Mouse (Mus musculus) urinary bladder, adult 2 months (tissue): Measurements from ENCODE around the gene Msmp. TPM values are rescaled to one million over a fixed set of nuclear protein-coding genes. Genes with fewer than 3 reads are reported as not detected.
A peak's percentile ranks its signal among the peaks of the same experiment; 100 is the strongest.

Experiments
- DNase-seq: peaks from one replicate; pipeline ENCODE4 v3.0.0; 2022; ENCODE audit warnings: low spot score
- polyA plus RNA-seq: library from polyadenylated mRNA; depleted of rRNA; stranded (reverse); fragments of >200 nt; gene quantifications from 2 replicates; pipeline ENCODE4 v1.2.3, GENCODE M21; 2012

Gene Msmp
- polyA plus RNA-seq, 1 experiment: not detected

- no peak for DNase-seq
These were observed 9.2 kb upstream of the Msmp start for GRCm38 (mm10) chr4:43593453-43593852.

DNA sequence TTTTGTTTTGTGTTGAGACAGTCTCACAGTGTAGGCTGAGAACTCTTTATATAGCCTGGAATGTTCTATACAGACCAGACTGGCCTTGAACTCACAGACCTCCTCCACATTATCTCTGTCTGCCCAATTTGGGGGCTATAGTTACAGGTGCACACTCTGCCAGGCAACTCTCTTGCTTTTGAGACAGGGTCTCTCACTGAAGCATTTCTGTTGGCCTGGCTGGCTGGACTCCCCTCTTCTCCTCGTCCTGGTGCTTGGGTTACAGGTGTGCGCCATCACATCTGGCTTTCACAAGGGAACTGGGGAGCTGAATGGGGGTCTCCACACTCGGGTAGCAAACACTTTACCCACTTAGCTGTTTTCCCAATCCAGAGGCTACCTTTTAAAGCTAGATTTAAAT is 7.7 kb upstream of the Msmp start:
- no peak for DNase-seq

DNA sequence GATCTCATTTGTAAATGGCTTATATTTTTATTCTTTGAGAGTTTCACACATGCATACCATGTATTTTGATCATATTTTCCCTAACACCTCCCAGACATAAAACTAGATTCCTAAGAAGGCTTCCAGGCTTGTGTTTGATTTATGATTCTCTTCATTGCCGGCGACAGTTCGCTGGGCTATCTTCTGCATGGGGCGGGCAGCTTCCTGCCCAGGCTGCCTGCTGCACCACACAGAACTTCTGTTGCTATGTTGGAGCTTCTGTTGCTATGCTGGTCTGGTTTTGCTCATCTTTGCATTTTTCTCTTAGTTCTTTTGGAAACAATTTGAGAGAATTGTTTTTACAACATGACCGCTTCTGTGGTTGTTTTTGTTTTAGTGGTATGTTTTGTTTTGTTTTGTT is 7.2 kb upstream of the Msmp start:
- DNase-seq: no peak

GRCm38 (mm10) chr4:43587681-43588080 is 3.4 kb upstream of the Msmp start:
- no peak for DNase-seq

DNA sequence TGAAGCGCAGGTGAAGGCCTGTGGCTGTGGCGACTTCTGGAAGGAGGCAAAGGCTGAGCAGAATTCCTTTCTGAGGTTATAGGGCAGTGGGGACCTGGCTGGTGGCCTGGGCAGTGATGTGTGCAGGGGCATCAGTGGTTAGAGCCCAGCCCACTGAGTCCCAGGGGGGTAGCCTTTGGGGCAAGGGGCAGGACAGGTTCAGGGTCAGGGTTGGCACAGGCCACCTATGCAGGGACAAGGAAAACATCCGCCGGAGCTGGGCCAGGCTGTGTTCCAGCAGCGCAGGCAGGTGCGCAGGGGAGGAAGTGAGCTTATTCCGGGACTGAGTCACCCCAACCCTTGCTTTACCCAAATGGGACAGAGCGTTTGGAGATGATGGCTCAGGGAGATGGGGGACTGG is 2.1 kb upstream of the Msmp start:
- DNase-seq: no peak

- DNase-seq: no peak
These were observed 1.4 kb upstream of the Msmp start for GRCm38 (mm10) chr4:43585682-43586081.

GRCm38 (mm10) chr4:43583421-43583820 is 873 bp downstream of the Msmp start:
- no peak for DNase-seq

DNA sequence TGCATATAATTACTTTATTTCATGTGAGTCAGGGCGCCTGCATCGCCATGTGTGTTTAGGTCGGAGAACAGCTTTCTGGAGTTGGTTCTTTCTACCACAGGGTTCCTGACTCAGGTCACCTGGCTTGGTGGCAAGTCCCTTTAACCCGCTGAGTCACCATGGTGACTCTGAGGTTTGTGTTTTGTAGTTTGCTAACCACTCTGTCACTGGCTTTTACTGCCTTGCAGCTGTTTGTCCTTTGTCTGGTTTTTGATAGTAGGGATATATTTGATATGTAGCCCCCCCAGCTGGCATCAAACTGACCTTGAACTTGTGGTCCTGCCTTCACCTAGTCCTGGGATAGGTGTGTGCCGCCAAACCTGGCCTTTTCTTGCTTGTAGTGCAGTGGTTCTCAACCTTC is 2.1 kb downstream of the Msmp start:
- no peak for DNase-seq

- no peak for DNase-seq
These were observed 2.9 kb downstream of the Msmp start for GRCm38 (mm10) chr4:43581381-43581780.

GRCm38 (mm10) chr4:43580721-43581120 is 3.6 kb downstream of the Msmp start:
- DNase-seq: no peak

- no peak for DNase-seq
These were observed 4.6 kb downstream of the Msmp start for GRCm38 (mm10) chr4:43579731-43580130.

GRCm38 (mm10) chr4:43579256-43579655 is 5.0 kb downstream of the Msmp start:
- DNase-seq: no peak

GRCm38 (mm10) chr4:43578376-43579204 is 5.7 kb downstream of the Msmp start, which contains the start of the genes Rgp1 and Gba2:
Gene Rgp1, plus strand, starts transcription at chr4:43578715.
Gene Gba2, minus strand, starts transcription at chr4:43578873.
- peak; percentile 88 for DNase-seq

GRCm38 (mm10) chr4:43577237-43577881 is 6.9 kb downstream of the Msmp start:
- DNase-seq: no peak

- DNase-seq: no peak
These were observed 8.9 kb downstream of the Msmp start for GRCm38 (mm10) chr4:43575356-43575755.

DNA sequence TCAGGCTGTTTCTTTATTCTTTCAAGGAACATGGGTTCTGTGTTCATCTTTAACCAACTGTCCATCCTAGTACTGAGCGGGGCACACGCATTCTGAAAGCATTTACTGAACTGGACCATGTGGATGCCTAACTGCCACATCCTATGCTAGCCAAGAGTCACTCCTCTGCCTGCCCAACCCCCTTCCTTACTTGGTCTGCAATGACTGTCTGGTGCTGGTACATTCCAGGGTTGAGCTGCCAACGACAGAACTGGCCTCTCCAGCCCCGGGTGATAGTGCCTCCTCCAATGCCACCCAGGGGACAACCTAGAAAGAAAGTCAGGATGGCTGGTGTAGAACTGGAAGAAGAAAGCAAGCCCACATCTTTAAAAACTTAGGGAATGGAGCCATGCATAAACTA is 10.7 kb downstream of the Msmp start:
- DNase-seq: no peak

GRCm38 (mm10) chr4:43571395-43572045 is 12.8 kb downstream of the Msmp start:
- DNase-seq: no peak

- DNase-seq: no peak
These were observed 17.2 kb downstream of the Msmp start for GRCm38 (mm10) chr4:43567140-43567539.

DNA sequence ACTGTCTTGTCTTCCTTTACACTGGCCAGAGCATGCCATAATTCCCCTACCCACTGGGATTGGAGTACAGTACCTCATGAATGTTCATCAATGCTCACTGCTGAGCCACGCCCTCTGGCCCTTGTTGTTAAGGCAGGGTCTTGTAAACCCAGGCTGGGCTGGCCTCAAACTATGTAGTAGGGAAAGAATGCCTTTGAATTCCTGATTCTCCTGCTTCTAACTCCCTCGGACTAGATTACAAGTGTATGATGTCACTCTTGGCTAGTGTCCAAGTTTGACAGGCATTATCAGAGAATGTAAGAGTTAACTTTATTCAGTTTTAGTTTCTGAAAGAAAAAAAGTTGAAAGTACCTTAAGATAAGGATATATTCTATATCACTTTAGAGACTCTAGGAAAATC is 20.1 kb downstream of the Msmp start:
- no peak for DNase-seq

DNA sequence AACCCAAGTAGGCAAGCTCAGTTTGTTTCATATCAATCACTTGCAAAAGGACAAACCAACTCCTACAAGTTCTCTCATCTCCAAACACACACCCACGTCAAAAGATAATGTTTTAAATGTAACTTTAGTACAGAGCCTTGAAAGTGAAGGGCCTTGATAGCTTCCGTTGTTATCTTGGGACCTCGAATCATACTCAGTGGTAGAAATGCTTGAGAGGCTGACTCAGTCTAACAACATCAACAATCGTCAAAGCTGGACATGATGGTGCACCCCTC is 20.8 kb downstream of the Msmp start:
- DNase-seq: no peak

DNA sequence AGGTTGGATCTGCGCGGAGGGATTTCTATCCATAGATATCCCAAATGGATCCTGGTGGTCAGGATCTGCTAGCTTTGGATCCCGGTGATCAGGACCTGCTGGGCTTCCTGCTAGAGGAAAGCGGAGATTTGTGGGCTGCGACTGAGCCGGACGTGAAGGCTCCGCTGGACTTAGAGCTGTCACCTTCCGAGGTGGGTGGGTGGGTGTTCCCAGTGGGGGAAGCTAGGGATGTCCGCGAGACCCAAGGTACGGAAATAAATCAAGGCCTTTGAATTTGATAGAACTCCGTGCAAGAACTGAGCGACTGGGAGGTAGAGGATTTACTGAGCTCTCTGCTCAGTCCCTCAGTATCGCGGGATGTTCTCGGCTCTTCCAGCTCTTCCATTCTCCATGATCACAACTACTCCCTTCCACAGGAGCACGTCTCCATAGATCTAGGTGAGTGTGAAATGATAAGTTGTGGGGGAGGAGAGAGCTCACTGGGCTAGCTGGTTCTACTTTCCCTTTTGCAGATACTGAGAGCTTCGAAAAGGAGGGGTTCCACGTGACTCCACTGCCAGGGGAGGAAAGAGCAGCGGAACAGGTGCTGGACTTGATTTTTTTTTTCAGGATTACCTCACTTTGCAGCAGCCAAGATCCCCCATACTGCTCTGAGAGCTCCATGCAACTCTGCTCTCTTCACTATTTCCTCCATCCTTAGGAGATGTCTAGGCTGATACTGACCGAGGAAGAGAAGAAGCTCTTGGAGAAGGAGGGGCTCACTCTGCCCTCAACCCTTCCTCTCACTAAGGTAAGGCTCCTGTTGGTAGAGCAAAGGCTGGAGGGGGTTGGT is 21.3 kb downstream of the Msmp start:
- DNase-seq: no peak
